Mouse (Mus musculus) T-helper 17 cell (primary cell): ENCODE measurements around the gene Txnrd3.

Source experiments
- in situ Hi-C, 2 experiments: fragments of 300-600 bp; cut with MboI, MseI; formaldehyde crosslinking; loops; 1 replicate in 1 of 2; 2 replicates in 1 of 2; pipeline ENCODE4 v1.15.1; 2025; ENCODE audit warnings: high pct_unique_total_duplicates in 2 of 2

Gene Txnrd3

DNA sequence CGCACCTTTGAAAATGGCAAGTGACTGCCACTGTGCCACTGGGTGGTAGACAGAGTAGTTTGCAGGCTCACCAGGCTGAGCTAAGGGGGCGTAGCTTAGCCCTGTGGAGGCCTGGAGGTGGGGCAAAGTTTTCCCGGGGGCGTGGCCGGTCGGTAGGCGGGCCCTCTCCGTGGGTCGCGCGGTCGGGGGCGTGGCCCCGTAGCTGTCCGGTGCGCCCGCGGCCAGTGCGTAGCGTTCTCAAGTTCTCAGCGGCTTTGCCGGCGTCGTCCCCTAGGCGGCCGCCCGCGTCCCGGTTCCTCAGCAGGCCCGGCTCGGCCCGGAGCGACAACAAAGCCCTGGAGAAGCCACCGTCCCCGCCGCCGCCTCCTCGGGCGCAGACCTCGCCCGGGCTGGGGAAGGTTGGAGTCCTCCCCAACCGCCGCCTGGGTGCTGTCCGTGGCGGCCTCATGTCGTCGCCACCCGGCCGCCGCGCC, at the start of gene Txnrd3:
TSS of gene Txnrd3 (plus strand) at position 191 of the 473 bp plus-strand sequence.
- in situ Hi-C loops, result loop anchor here in 1 of 2 experiments (5.0 kb wide), 1 partner anchor 282 kb away; the partner anchor contains the start of gene Plxna1

- in situ Hi-C loops, result no loop called here
Observed at GRCm38 (mm10) chr6:89595018-89595776, 48.6 kb upstream of the Txnrd3 start, which contains the start of gene Chchd6. Chchd6 (minus strand) TSS chr6:89595652.

GRCm38 (mm10) chr6:89595777-89596146, 48.0 kb upstream of the Txnrd3 start:
- in situ Hi-C loops, result no loop called here

DNA sequence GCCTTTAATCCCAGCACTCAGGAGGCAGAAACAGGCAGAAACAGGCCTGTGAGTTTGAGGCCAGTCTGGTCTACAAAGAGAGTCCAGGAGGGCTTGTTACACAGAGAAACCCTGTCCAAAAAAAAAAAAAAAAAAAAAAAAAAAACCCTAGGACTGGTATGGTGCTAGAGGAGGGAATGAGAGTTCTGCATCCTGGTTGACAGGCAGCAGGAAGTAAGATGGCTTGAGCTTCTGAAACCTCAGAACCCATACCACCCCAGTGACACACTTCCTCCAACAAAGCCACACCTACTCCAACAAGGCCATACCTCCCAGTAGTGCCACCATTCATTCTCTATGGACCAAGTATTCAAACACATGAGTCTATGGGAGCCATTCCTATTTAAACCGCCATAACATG, 47.3 kb upstream of the Txnrd3 start:
- in situ Hi-C loops, result no loop called here

DNA sequence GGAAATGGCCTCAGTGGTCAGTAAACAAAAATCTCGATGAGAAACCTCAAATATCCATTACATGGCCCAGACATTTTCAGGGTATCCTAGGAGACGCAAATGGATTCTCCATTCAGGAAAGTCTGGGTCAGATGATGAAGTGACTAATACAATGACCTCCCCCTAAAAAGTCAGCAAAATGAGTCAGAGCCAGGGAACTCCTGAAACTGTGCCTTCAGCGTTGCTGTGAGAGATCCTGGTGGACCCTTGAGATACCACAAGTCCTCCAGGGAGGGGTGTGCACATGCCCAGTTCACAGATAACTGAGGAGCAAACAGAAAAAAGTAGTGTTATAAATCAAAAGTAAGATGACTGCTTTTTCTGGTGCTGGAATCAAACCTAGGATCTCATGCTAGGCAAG, 37.7 kb upstream of the Txnrd3 start:
- in situ Hi-C loops, result no loop called here

DNA sequence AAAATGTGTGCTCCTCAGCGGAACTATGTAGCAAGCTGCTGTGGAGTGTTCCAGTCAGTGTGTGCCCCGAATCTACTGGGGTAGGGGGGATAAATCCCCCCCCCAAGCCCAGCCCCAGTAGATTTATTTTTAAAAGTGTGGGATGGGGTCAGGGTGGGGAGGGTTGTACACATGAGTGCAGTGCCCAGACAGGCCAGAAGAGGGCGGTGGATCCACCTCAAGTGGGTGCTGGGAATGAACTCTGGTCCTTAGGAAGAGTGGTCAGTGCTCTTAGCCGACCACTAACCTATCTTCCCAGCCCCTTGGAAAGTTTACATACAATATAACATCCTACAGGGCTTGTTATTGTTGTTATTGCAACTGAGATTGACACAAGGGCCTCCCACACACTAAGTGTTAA, 35.8 kb upstream of the Txnrd3 start:
- in situ Hi-C loops, result no loop called here

- in situ Hi-C loops, result no loop called here
Observed at GRCm38 (mm10) chr6:89613336-89614106, 30.3 kb upstream of the Txnrd3 start.

DNA sequence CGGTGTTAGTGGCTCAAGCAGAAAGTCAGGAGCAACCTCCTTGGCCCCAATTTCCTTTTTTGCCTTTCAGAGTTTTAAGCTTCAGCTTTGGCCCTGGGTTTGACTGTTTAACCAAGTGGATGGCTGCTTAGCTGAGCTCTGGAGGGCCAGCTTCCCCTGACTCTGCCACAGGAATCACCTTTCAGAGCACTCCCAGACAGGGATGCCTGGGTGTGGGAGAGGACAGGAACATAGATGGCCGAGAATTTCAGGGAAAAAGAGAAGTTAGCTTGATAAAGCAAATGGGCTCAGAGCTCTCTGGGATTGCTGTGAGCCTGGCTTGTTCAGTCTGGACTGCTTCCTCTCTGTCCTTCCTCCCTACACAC, 29.7 kb upstream of the Txnrd3 start:
- in situ Hi-C loops, result no loop called here

GRCm38 (mm10) chr6:89614596-89615372, 29.0 kb upstream of the Txnrd3 start:
- in situ Hi-C loops, result loop anchor here in 1 of 2 experiments (5.0 kb wide), 1 partner anchor 682 kb away; no protein-coding TSS in a partner anchor

DNA sequence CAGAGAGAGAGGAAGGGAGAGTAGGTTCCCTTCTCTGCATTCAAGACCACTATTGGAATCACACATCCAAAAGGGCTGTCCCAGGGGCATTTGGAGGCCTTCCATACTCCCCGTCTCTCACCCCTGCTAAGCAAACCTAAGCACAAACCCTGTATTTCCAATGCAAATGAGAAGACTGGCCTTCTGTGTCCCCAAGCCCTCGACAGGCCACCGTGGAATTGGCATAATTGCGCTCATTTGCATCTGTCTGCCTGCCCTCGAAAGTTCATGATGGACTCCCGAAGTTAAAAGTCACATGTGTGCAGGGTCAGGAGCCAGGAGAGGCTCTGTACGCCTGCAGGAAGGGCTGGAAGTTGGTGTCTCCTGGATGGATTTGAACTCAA, 28.4 kb upstream of the Txnrd3 start:
- in situ Hi-C loops, result loop anchor here in 1 of 2 experiments (5.0 kb wide), 1 partner anchor 683 kb away; no protein-coding TSS in a partner anchor

DNA sequence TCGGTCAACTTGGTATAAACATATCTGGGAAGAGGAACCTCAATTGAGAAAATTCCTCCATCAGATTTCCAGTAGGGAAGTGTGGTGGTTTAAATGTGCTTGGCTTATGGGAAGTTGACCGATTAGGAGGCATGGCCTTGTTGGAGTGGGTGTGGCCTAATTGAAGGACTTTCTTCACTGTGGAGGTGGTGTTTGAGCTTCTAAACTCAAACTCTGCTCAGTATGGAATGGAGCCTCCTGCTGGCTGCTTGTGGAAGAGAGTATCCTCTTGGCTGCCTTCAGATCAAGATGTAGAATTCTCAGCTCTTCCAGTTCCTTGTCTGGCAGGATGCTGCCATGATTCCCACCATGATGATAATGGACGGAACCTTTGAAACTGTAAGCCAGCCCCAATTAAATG, 21.1 kb upstream of the Txnrd3 start:
- in situ Hi-C loops, result no loop called here

- in situ Hi-C loops, result no loop called here
Observed at GRCm38 (mm10) chr6:89628045-89628785, 15.6 kb upstream of the Txnrd3 start.

DNA sequence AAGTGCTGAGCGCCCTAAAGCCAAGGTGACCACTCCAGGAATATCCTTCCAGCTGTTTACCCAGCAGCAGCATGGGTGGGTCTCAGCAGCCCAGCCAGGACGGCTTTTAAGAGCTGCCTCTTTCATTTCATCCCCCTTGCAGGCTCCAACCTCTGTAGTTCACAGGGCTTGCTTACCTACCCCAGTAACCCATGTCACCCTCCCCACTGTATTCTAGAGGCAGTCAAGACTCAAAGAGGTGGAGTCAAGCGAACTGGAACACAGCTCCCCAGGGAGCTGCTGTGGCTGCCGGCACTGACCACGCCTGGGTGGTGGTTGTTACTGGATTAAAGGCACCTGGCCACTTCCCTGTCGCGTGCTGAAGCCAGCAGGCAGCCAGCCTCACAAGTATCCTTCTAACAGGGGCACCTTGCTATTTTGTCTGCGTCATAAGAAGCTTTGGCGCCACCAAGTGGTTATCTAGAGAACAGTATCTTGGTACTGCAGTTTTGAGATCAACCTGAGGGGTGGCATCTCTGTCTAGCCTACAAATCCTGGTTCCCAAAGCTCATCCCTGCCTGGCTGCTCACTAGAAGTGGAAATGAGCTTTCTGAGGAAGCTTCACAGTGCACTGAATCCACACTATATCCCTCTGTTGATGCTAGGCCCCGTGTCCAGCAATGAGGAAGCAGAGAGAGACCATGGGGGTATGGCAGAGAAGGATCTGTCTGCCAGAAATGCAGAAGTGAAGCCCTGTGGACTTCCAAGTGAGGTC, 11.8 kb upstream of the Txnrd3 start:
- in situ Hi-C loops, result loop anchor here in 1 of 2 experiments (5.0 kb wide), 1 partner anchor 40 kb away; no protein-coding TSS in a partner anchor

DNA sequence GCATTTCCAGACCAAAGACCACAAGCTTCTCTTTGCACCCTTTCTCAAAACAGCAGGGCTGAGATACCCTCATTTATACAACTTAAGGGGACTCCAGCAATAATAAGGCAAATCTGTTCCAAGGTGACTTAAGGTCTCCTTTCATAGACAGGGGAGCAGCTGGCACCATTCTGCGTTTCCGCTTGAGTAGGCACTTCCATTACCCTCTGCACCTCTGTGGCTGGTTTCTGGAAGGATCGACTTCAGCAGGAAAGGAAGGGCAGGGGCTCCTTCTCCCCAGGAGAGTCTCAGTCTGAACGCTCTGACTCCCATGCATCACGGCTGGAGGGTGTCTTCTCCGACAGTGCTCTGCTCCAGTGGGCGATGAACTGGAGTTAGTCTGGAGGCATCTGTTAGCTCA, 10.7 kb upstream of the Txnrd3 start:
- in situ Hi-C loops, result loop anchor here in 1 of 2 experiments (5.0 kb wide), 1 partner anchor 41 kb away; no protein-coding TSS in a partner anchor

DNA sequence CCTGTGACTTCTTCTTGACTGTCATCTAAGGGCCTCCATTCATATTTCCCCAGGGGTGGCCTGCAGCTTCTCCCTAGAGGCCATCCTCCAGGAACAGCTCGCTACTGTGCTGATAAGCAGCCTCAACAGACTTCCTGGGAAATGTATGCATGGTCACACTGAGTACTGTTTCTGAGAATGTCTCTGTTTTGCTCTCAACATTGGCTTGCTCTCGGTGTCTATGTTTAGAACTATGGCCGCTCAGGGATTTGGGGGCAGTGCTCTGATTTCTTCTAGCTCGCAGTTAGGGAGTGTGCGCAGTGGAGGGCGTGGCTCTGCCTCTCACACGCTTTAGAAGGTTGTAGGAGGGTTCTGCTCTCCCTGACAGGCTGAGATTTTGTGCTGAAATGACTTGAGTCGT, 9.4 kb upstream of the Txnrd3 start:
- in situ Hi-C loops, result loop anchor here in 1 of 2 experiments (5.0 kb wide), 1 partner anchor 42 kb away; no protein-coding TSS in a partner anchor

GRCm38 (mm10) chr6:89637977-89638376, 5.8 kb upstream of the Txnrd3 start:
- in situ Hi-C loops, result no loop called here

- in situ Hi-C loops, result no loop called here
Observed at GRCm38 (mm10) chr6:89639025-89639424, 4.8 kb upstream of the Txnrd3 start.

- in situ Hi-C loops, result loop anchor here in 1 of 2 experiments (5.0 kb wide), 1 partner anchor 282 kb away; the partner anchor contains the start of gene Plxna1
Observed at GRCm38 (mm10) chr6:89644271-89645075, 685 bp downstream of the Txnrd3 start.

GRCm38 (mm10) chr6:89649897-89650296, 6.1 kb downstream of the Txnrd3 start:
- in situ Hi-C loops, result no loop called here
